Mouse (Mus musculus): ENCODE measurements around the gene Kit. TPM values are rescaled to one million over a fixed set of nuclear protein-coding genes. Genes with fewer than 3 reads are reported as not detected.

Gene Kit
- polyA plus RNA-seq, 1 experiment from 2014 or later, result 13.0 TPM

- Histone ChIP-seq H3K4me1 (ENCODE audit: control insufficient read depth, insufficient read depth, low read length) (peaks cover 15% of the 10 kb centered on the region), H3K9me3 (replicated peaks; ENCODE audit: control insufficient read depth, low read length) (no peaks in the 10 kb centered on the region), H3K27me3 (ENCODE audit: control insufficient read depth, insufficient read depth, low read length) (no peaks in the 10 kb centered on the region), H3K4me2 (ENCODE audit: low read depth, low read length) (no peak overlapping the region), H3K36me3 (ENCODE audit: control insufficient read depth, insufficient read depth) (no peaks in the 10 kb centered on the region), H3K9ac (ENCODE audit: low read length) (no peak overlapping the region), H3K27ac (ENCODE audit: low read length) (no peak overlapping the region), H3K4me3 (ENCODE audit: low read length) (no peak overlapping the region)
- no peak for ATAC-seq (replicated peaks; ENCODE audit: extremely low read depth, insufficient read depth, low FRiP score)
- WGBS, result 83% methylated on average over 12 of the region's 12 CpGs
These were observed 60.7 kb downstream of the Kit start for GRCm38 (mm10) chr5:75635385-75635784.

- Histone ChIP-seq H3K27me3 (ENCODE audit: control insufficient read depth, insufficient read depth, low read length) (no peaks in the 10 kb centered on the region), H3K9ac (ENCODE audit: low read length) (no peak overlapping the region), H3K36me3 (ENCODE audit: control insufficient read depth, insufficient read depth) (peaks cover 2% of the 10 kb centered on the region; the same call in 1 of the 2 replicates), H3K4me3 (ENCODE audit: low read length) (no peak overlapping the region), H3K4me2 (ENCODE audit: low read depth, low read length) (no peak overlapping the region), H3K9me3 (replicated peaks; ENCODE audit: control insufficient read depth, low read length) (no peaks in the 10 kb centered on the region), H3K4me1 (ENCODE audit: control insufficient read depth, insufficient read depth, low read length) (peaks cover 8% of the 10 kb centered on the region), H3K27ac (ENCODE audit: low read length) (no peak overlapping the region)
- no peak for ATAC-seq (replicated peaks; ENCODE audit: extremely low read depth, insufficient read depth, low FRiP score)
- 71% methylated on average over 11 of the region's 11 CpGs for WGBS
These were observed 65.9 kb downstream of the Kit start for GRCm38 (mm10) chr5:75640637-75641036.

DNA sequence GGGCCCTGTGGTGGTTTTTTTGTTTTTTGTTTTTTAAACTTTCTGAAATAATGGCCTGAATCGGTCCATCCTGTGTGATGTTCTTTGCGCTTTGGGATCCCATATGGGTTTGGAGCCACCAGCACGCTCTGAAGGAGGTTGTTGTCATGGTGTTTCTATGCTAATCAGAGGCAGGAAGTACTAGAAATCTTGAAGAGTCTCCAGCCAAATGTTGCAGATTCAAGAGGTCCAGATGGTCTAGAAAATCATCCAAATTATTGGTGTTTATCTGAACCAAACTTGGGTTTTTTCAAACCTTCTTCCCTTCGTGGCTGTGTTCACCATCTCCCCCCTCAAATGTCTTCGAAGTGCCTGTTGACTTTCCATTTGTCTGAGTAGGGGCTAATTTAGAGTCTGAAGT, 72.3 kb downstream of the Kit start:
- Histone ChIP-seq H3K9me3 (replicated peaks; ENCODE audit: control insufficient read depth, low read length) (no peaks in the 10 kb centered on the region), H3K27ac (ENCODE audit: low read length) (no peak overlapping the region), H3K4me2 (ENCODE audit: low read depth, low read length) (no peak overlapping the region), H3K4me1 (ENCODE audit: control insufficient read depth, insufficient read depth, low read length) (no peaks in the 10 kb centered on the region), H3K4me3 (ENCODE audit: low read length) (no peak overlapping the region), H3K36me3 (ENCODE audit: control insufficient read depth, insufficient read depth) (peaks cover 2% of the 10 kb centered on the region; the same call in 1 of the 2 replicates), H3K9ac (ENCODE audit: low read length) (no peak overlapping the region), H3K27me3 (ENCODE audit: control insufficient read depth, insufficient read depth, low read length) (no peaks in the 10 kb centered on the region)
- 83% methylated on average over 5 of the region's 5 CpGs for WGBS
- no peak for ATAC-seq (replicated peaks; ENCODE audit: extremely low read depth, insufficient read depth, low FRiP score)

GRCm38 (mm10) chr5:75650566-75650965, 75.8 kb downstream of the Kit start:
- Histone ChIP-seq H3K9ac (ENCODE audit: low read length) (no peak overlapping the region), H3K4me1 (ENCODE audit: control insufficient read depth, insufficient read depth, low read length) (peaks cover 5% of the 10 kb centered on the region; the same call in 1 of the 2 replicates), H3K36me3 (ENCODE audit: control insufficient read depth, insufficient read depth) (peaks cover under 1% of the 10 kb centered on the region; the same call in 1 of the 2 replicates), H3K27me3 (ENCODE audit: control insufficient read depth, insufficient read depth, low read length) (no peaks in the 10 kb centered on the region), H3K4me3 (ENCODE audit: low read length) (no peak overlapping the region), H3K9me3 (replicated peaks; ENCODE audit: control insufficient read depth, low read length) (no peaks in the 10 kb centered on the region), H3K4me2 (ENCODE audit: low read depth, low read length) (no peak overlapping the region), H3K27ac (ENCODE audit: low read length) (no peak overlapping the region)
- no peak for ATAC-seq (replicated peaks; ENCODE audit: extremely low read depth, insufficient read depth, low FRiP score)
- WGBS, result 65% methylated on average over 8 of the region's 8 CpGs

GRCm38 (mm10) chr5:75653431-75653830, 78.7 kb downstream of the Kit start:
- Histone ChIP-seq H3K4me1 (ENCODE audit: control insufficient read depth, insufficient read depth, low read length) (peaks cover 5% of the 10 kb centered on the region; the same call in 1 of the 2 replicates), H3K4me2 (ENCODE audit: low read depth, low read length) (no peak overlapping the region), H3K27ac (ENCODE audit: low read length) (no peak overlapping the region), H3K9me3 (replicated peaks; ENCODE audit: control insufficient read depth, low read length) (no peaks in the 10 kb centered on the region), H3K9ac (ENCODE audit: low read length) (no peak overlapping the region), H3K36me3 (ENCODE audit: control insufficient read depth, insufficient read depth) (no peaks in the 10 kb centered on the region), H3K27me3 (ENCODE audit: control insufficient read depth, insufficient read depth, low read length) (no peaks in the 10 kb centered on the region), H3K4me3 (ENCODE audit: low read length) (no peak overlapping the region)
- 80% methylated on average over 8 of the region's 8 CpGs for WGBS
- ATAC-seq (replicated peaks; ENCODE audit: extremely low read depth, insufficient read depth, low FRiP score), result no peak

DNA sequence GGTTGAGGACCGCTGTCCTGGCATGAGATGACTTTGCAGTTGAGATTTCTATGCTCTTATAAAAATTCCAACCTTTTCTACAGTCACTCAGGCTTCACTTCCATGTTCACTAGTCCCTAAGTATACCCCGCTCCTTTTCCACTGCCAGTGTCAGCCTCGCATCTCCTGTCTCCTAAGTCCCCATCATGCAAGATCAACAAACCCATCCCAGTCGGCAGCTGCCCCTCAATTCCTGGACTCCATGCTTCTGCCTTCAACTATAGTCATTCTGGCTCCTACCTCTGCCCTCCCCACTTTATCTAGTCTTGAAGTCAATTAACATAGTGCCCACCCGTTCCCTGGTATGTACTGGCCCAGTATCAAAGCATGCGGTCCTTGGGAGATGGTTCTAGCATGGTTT, 83.9 kb downstream of the Kit start:
- Histone ChIP-seq H3K27me3 (ENCODE audit: control insufficient read depth, insufficient read depth, low read length) (no peaks in the 10 kb centered on the region), H3K4me3 (ENCODE audit: low read length) (no peak overlapping the region), H3K4me2 (ENCODE audit: low read depth, low read length) (no peak overlapping the region), H3K27ac (ENCODE audit: low read length) (no peak overlapping the region), H3K9me3 (replicated peaks; ENCODE audit: control insufficient read depth, low read length) (no peaks in the 10 kb centered on the region), H3K9ac (ENCODE audit: low read length) (no peak overlapping the region), H3K36me3 (ENCODE audit: control insufficient read depth, insufficient read depth) (no peaks in the 10 kb centered on the region), H3K4me1 (ENCODE audit: control insufficient read depth, insufficient read depth, low read length) (no peaks in the 10 kb centered on the region)
- WGBS, result 85% methylated on average over 6 of the region's 6 CpGs
- ATAC-seq (replicated peaks; ENCODE audit: extremely low read depth, insufficient read depth, low FRiP score), result no peak

GRCm38 (mm10) chr5:75660342-75660741, 85.6 kb downstream of the Kit start:
- Histone ChIP-seq H3K36me3 (ENCODE audit: control insufficient read depth, insufficient read depth) (no peaks in the 10 kb centered on the region), H3K4me3 (ENCODE audit: low read length) (no peak overlapping the region), H3K9me3 (replicated peaks; ENCODE audit: control insufficient read depth, low read length) (no peaks in the 10 kb centered on the region), H3K4me1 (ENCODE audit: control insufficient read depth, insufficient read depth, low read length) (no peaks in the 10 kb centered on the region), H3K27me3 (ENCODE audit: control insufficient read depth, insufficient read depth, low read length) (no peaks in the 10 kb centered on the region), H3K4me2 (ENCODE audit: low read depth, low read length) (no peak overlapping the region), H3K9ac (ENCODE audit: low read length) (no peak overlapping the region), H3K27ac (ENCODE audit: low read length) (no peak overlapping the region)
- no peak for ATAC-seq (replicated peaks; ENCODE audit: extremely low read depth, insufficient read depth, low FRiP score)
- WGBS, result 95% methylated on average over 27 of the region's 27 CpGs

DNA sequence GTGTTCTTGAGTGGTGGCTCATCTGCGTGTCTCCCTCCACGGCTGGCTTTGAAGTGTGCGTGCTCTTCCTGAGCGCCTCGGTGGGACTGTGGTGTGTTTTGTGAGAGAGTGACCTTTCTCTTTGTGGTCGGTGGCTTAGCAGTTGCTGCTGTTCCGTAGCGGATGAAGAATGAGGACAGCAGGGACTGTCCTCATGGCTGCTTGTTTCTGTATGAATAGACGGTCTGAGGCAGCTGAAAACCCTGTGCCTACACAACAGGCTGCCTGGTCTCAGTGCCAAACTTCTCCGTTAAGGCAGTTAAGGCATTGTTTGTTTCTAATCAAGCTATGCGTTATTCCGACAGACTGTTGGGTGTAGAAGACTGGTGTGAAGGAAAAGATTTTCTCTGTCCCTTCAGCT, 87.8 kb downstream of the Kit start:
- Histone ChIP-seq H3K4me1 (ENCODE audit: control insufficient read depth, insufficient read depth, low read length) (no peaks in the 10 kb centered on the region), H3K9me3 (replicated peaks; ENCODE audit: control insufficient read depth, low read length) (no peaks in the 10 kb centered on the region), H3K4me3 (ENCODE audit: low read length) (no peak overlapping the region), H3K4me2 (ENCODE audit: low read depth, low read length) (no peak overlapping the region), H3K27me3 (ENCODE audit: control insufficient read depth, insufficient read depth, low read length) (no peaks in the 10 kb centered on the region), H3K36me3 (ENCODE audit: control insufficient read depth, insufficient read depth) (no peaks in the 10 kb centered on the region), H3K27ac (ENCODE audit: low read length) (no peak overlapping the region), H3K9ac (ENCODE audit: low read length) (no peak overlapping the region)
- ATAC-seq (replicated peaks; ENCODE audit: extremely low read depth, insufficient read depth, low FRiP score), result no peak
- WGBS, result 80% methylated on average over 12 of the region's 12 CpGs

- no peaks in the 10 kb centered on the region for H3K27me3 ChIP-seq (ENCODE audit: control insufficient read depth, insufficient read depth, low read length)
- H3K36me3 ChIP-seq (ENCODE audit: control insufficient read depth, insufficient read depth), result no peaks in the 10 kb centered on the region
- no peak for ATAC-seq (replicated peaks; ENCODE audit: extremely low read depth, insufficient read depth, low FRiP score)
- H3K27ac ChIP-seq (ENCODE audit: low read length), result no peak overlapping the region
- H3K4me2 ChIP-seq (ENCODE audit: low read depth, low read length), result no peak overlapping the region
- no peak overlapping the region for H3K4me3 ChIP-seq (ENCODE audit: low read length)
- no peak overlapping the region for H3K9ac ChIP-seq (ENCODE audit: low read length)
- 90% methylated on average over 2 of the region's 2 CpGs for WGBS
- H3K9me3 ChIP-seq (replicated peaks; ENCODE audit: control insufficient read depth, low read length), result no peaks in the 10 kb centered on the region
- no peaks in the 10 kb centered on the region for H3K4me1 ChIP-seq (ENCODE audit: control insufficient read depth, insufficient read depth, low read length)
These were observed 89.1 kb downstream of the Kit start for GRCm38 (mm10) chr5:75663768-75664167.

- Histone ChIP-seq H3K27ac (ENCODE audit: low read length) (no peak overlapping the region), H3K9ac (ENCODE audit: low read length) (no peak overlapping the region), H3K27me3 (ENCODE audit: control insufficient read depth, insufficient read depth, low read length) (no peaks in the 10 kb centered on the region), H3K4me1 (ENCODE audit: control insufficient read depth, insufficient read depth, low read length) (no peaks in the 10 kb centered on the region), H3K9me3 (replicated peaks; ENCODE audit: control insufficient read depth, low read length) (no peaks in the 10 kb centered on the region), H3K4me3 (ENCODE audit: low read length) (no peak overlapping the region), H3K36me3 (ENCODE audit: control insufficient read depth, insufficient read depth) (no peaks in the 10 kb centered on the region), H3K4me2 (ENCODE audit: low read depth, low read length) (no peak overlapping the region)
- ATAC-seq (replicated peaks; ENCODE audit: extremely low read depth, insufficient read depth, low FRiP score), result no peak
- WGBS, result 45% methylated on average over 3 of the region's 3 CpGs
These were observed 92.4 kb downstream of the Kit start for GRCm38 (mm10) chr5:75667083-75667482.

All from heart, embryonic 16.5 days (tissue).